36 mouse cellular contexts compared by ENCODE assay signal in the genomic region with DNA sequence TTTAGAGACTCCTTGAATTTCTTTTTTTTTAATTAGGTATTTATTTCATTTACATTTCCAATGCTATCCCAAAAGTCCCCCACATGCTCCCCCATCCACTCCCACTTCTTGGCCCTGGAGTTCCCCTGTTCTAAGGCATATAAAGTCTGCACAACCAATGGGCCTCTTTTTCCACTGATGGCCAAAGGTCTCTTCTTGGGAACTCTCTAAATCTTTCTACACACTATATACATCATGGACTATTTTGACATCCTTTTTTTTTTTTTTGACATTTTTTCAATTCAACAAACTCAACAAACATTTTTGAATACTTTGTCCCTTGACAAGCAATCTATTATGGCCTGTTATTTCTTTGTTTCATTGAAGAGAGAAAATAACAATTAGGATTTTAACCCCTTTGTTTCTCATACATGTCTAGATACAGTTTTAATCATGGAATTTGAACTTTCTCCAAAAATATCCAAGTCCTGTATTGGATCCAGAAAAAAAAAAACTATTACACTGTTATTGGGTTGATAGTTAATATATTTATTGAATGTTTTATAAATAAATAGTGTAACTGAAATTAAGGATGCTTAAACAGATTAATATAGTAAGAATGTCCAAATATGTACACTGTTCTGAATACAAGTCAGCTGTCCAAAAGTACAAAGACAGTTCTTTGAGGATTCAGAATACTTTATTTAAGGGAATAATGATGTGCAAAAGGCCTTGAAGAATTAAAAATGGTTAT.
"Had no signal": no experiment of that assay in that cellular context is flagged by ENCODE, and none has a peak within 500 bp of the region (broad histone marks: within the 10 kb centered on the region; RNA-seq: fewer than 3 reads in every experiment).

No protein-coding gene starts in this region.

- H3K27me3 ChIP-seq: heart, embryonic 12.5 days; heart, embryonic 13.5 days; heart, embryonic 15.5 days; hindbrain, embryonic 12.5 days; hindbrain, embryonic 13.5 days; hindbrain, embryonic 15.5 days; intestine, embryonic 15.5 days; kidney, embryonic 15.5 days had no signal

- H3K9me3 ChIP-seq: heart, embryonic 10.5 days; heart, embryonic 12.5 days; heart, embryonic 13.5 days; heart, embryonic 15.5 days; hindbrain, embryonic 10.5 days; hindbrain, embryonic 12.5 days; hindbrain, embryonic 13.5 days; hindbrain, embryonic 15.5 days; intestine, embryonic 15.5 days; kidney, embryonic 15.5 days had no signal

- H3K4me2 ChIP-seq: heart, embryonic 11.5 days; heart, embryonic 12.5 days; heart, embryonic 13.5 days; heart, embryonic 15.5 days; hindbrain, embryonic 12.5 days; hindbrain, embryonic 13.5 days; hindbrain, embryonic 14.5 days; hindbrain, embryonic 15.5 days; intestine, embryonic 15.5 days; kidney, embryonic 15.5 days had no signal

- H3K4me1 ChIP-seq: heart, embryonic 10.5 days; heart, embryonic 12.5 days; heart, embryonic 13.5 days; heart, embryonic 15.5 days; hindbrain, embryonic 10.5 days; hindbrain, embryonic 12.5 days; hindbrain, embryonic 13.5 days; hindbrain, embryonic 15.5 days; intestine, embryonic 15.5 days; kidney, embryonic 15.5 days had no signal

- H3K4me3 ChIP-seq: heart, adult 2 months; heart, embryonic 10.5 days; heart, embryonic 12.5 days; heart, embryonic 13.5 days; heart, embryonic 15.5 days; hindbrain, embryonic 10.5 days; hindbrain, embryonic 12.5 days; hindbrain, embryonic 13.5 days; hindbrain, embryonic 15.5 days; intestine, embryonic 15.5 days; kidney, embryonic 15.5 days; layer of hippocampus, adult 2 months had no signal

- H3K36me3 ChIP-seq: heart, embryonic 10.5 days; heart, embryonic 12.5 days; heart, embryonic 13.5 days; heart, embryonic 15.5 days; hindbrain, embryonic 10.5 days; hindbrain, embryonic 12.5 days; hindbrain, embryonic 13.5 days; hindbrain, embryonic 15.5 days; intestine, embryonic 15.5 days; kidney, embryonic 15.5 days had no signal

- DNase-seq: heart, adult 18-20 months; heart, adult 2 months; heart, postnatal 10 days; heart, postnatal 14 days; heart, postnatal 36 days; heart, postnatal 4 days; kidney, adult 11 months; kidney, adult 18-20 months; kidney, adult 2 months; kidney, adult 8-10 months; kidney, adult 9 months; kidney, postnatal 10 days; kidney, postnatal 14 days; kidney, postnatal 25 days; kidney, postnatal 36 days; kidney, postnatal 4 days; layer of hippocampus, adult 9-11 months had no signal

- H3K27ac ChIP-seq: heart, adult 2 months; heart, embryonic 10.5 days; heart, embryonic 13.5 days; heart, embryonic 15.5 days; hindbrain, embryonic 10.5 days; hindbrain, embryonic 12.5 days; hindbrain, embryonic 13.5 days; hindbrain, embryonic 14.5 days; hindbrain, embryonic 15.5 days; hindbrain, postnatal 0 days; intestine, embryonic 15.5 days; kidney, embryonic 15.5 days; kidney, postnatal 0 days; layer of hippocampus, adult 2 months had no signal

- H3K9ac ChIP-seq: heart, embryonic 12.5 days; heart, embryonic 13.5 days; heart, embryonic 15.5 days; hindbrain, embryonic 12.5 days; hindbrain, embryonic 13.5 days; hindbrain, embryonic 14.5 days; hindbrain, embryonic 15.5 days; intestine, embryonic 15.5 days; kidney, embryonic 15.5 days had no signal

- ATAC-seq: hindbrain, embryonic 16.5 days; hindbrain, postnatal 0 days; inflammation-experienced regulatory T-cells, adult 6 months; intestine, embryonic 15.5 days; intestine, embryonic 16.5 days; intestine, postnatal 0 days had no signal
